Mouse (Mus musculus): ENCODE measurements around the gene Cfap52.
A peak's percentile ranks its signal among the peaks of the same experiment; 100 is the strongest.

DNA sequence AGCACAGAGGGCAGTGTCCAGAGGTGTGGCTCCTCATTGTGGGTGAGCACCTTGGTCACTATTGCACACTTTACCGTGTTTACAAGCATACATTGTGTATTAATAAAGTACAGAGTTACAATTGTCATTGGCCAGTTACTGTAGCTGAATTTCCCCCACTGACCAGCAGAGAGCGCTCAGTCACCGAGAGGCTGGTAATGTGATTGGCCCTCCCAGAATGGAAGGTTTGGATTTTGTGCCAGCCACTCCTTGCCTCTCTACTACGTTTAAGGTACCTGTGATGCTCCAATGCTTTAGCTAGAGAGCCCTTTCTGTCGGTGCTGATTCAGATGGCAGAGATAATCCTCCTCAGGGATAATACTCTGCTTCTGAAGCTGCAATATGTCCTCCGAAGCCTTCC is 38.7 kb upstream of the Cfap52 start:
- no peak for TF ChIP-seq POLR2A (IDR thresholded peaks at IDR 0.05; ENCODE audit: borderline replicate concordance, extremely low read depth, insufficient read depth, insufficient read length, poor library complexity, severe bottlenecking)
- TF ChIP-seq CTCF (IDR thresholded peaks at IDR 0.05; ENCODE audit: borderline replicate concordance, extremely low read depth, insufficient read depth, insufficient read length): peak; percentile 89
